In the genomic region with DNA sequence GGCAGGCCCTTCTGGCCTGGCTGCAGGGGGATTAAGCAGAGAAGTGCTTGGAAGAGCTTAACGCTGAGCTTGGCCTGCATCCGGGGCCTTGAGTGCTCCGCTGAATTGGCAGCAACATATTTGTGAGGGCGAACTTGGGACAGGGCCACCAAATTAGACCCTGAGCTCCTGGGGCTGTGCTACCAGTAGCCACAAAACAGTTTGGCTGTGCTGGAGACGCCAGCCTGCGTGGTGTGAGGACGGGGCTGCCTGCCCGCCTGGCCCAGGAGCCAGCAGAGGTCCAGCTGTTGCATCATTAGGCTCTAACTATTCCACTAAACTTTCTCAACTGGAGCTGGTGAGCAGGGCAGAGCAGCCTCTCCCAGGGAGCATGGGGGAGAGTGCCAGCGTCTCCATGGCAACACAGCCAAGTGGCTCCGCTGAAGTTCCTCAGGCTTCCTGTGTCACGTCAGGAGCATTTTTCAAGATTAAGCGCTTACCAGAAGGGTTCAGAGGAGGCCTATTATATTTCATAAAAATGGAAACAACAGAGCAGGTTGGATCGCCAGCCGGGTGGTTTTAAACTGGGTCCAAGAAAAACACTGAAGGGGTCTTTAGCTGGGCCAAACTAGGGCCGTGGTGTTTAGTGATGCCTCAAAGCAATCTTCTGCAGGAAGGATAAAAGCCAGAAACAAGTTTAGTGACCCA, we compare ENCODE assay signal across 8 mouse cellular contexts.
DNase-seq lines count a peak whose midpoint lies in the region; ATAC-seq and TF ChIP-seq lines count a peak whose summit lies in the region.

No protein-coding gene starts in this region.

- no peak for TF ChIP-seq POLR2A in limb, embryonic 14.5 days (IDR thresholded peaks at IDR 0.05; ENCODE audit: borderline replicate concordance, extremely low read depth, insufficient read depth, insufficient read length)

- no peak overlapping the region for H3K4me2 ChIP-seq in forebrain, embryonic 11.5 days (ENCODE audit: low read depth, low read length, severe bottlenecking)
- peak overlapping the region; percentile 11 for H3K4me2 ChIP-seq in heart, embryonic 12.5 days
- H3K4me2 ChIP-seq in kidney, embryonic 15.5 days = 0 out of 2 replicates have a peak overlapping the region, but pooled peaks have one; percentile 8
- 0 out of 2 replicates have a peak overlapping the region, but pooled peaks have one; percentile 14 for H3K4me2 ChIP-seq in limb, embryonic 14.5 days (replicated peaks; ENCODE audit: low read depth, low read length, severe bottlenecking)

- H3K27ac ChIP-seq in forebrain, embryonic 11.5 days (ENCODE audit: low read depth, low read length) = peak overlapping the region; percentile 51
- peak overlapping the region; percentile 69 for H3K27ac ChIP-seq in heart, embryonic 12.5 days (ENCODE audit: poor library complexity, severe bottlenecking)
- H3K27ac ChIP-seq in kidney, embryonic 15.5 days = peak overlapping the region; percentile 71
- H3K27ac ChIP-seq in limb, embryonic 14.5 days (replicated peaks; ENCODE audit: low read depth, low read length) = peak overlapping the region; percentile 84

- H3K4me1 ChIP-seq in forebrain, embryonic 11.5 days (replicated peaks; ENCODE audit: control insufficient read depth, insufficient read depth, low read length) = peaks cover 20% of the 10 kb centered on the region
- peaks cover 30% of the 10 kb centered on the region for H3K4me1 ChIP-seq in heart, embryonic 12.5 days (replicated peaks)
- peaks cover 29% of the 10 kb centered on the region for H3K4me1 ChIP-seq in kidney, embryonic 15.5 days
- peaks cover 34% of the 10 kb centered on the region for H3K4me1 ChIP-seq in limb, embryonic 14.5 days (ENCODE audit: control insufficient read depth, insufficient read depth, low read length)

- 19% methylated on average over 15 of the region's 15 CpGs for WGBS in forebrain, embryonic 11.5 days
- WGBS in heart, embryonic 12.5 days = 33% methylated on average over 15 of the region's 15 CpGs
- WGBS in kidney, embryonic 15.5 days = 17% methylated on average over 15 of the region's 15 CpGs
- 16% methylated on average over 15 of the region's 15 CpGs for WGBS in limb, embryonic 14.5 days

- no peak overlapping the region for H3K4me3 ChIP-seq in forebrain, embryonic 11.5 days (ENCODE audit: low read depth, low read length)
- H3K4me3 ChIP-seq in heart, embryonic 12.5 days = no peak overlapping the region
- no peak overlapping the region for H3K4me3 ChIP-seq in kidney, embryonic 15.5 days (replicated peaks)
- no peak overlapping the region for H3K4me3 ChIP-seq in limb, embryonic 14.5 days (replicated peaks; ENCODE audit: low read length)

- peak; percentile 68 for ATAC-seq in forebrain, embryonic 11.5 days (replicated peaks; ENCODE audit: low FRiP score)
- peak; percentile 49; the same call in 1 of the 2 replicates for ATAC-seq in heart, embryonic 12.5 days (ENCODE audit: insufficient number of reproducible peaks, low FRiP score)
- peak; percentile 88 for ATAC-seq in kidney, embryonic 15.5 days (replicated peaks; ENCODE audit: low FRiP score)
- ATAC-seq in limb, embryonic 14.5 days (ENCODE audit: low FRiP score, low read depth) = peak; percentile 83

- H3K9ac ChIP-seq in forebrain, embryonic 11.5 days (ENCODE audit: low read length) = peak overlapping the region; percentile 32; the same call in 1 of the 2 replicates
- H3K9ac ChIP-seq in heart, embryonic 12.5 days = peak overlapping the region; percentile 29; the same call in 1 of the 2 replicates
- H3K9ac ChIP-seq in kidney, embryonic 15.5 days = no peak overlapping the region
- no peak overlapping the region for H3K9ac ChIP-seq in limb, embryonic 14.5 days (ENCODE audit: low read depth, low read length, severe bottlenecking)

- no peaks in the 10 kb centered on the region for H3K9me3 ChIP-seq in forebrain, embryonic 11.5 days (ENCODE audit: control insufficient read depth, low read length)
- no peaks in the 10 kb centered on the region for H3K9me3 ChIP-seq in heart, embryonic 12.5 days (replicated peaks)
- no peaks in the 10 kb centered on the region for H3K9me3 ChIP-seq in kidney, embryonic 15.5 days (replicated peaks)
- no peaks in the 10 kb centered on the region for H3K9me3 ChIP-seq in limb, embryonic 14.5 days (ENCODE audit: control insufficient read depth, low read length)

- DNase-seq in 3134 (ENCODE audit: extremely low read depth, insufficient read length, low spot score) = peak; percentile 90
- peak; percentile 66 for DNase-seq in brain, embryonic 18.5 days (ENCODE audit: low read depth, low spot score)
- peak; percentile 83 for DNase-seq in forebrain, embryonic 11.5 days (ENCODE audit: low spot score)
- DNase-seq in limb, embryonic 14.5 days (ENCODE audit: low spot score) = peak; percentile 93
- peak; percentile 63 for DNase-seq in neural tube, embryonic 10.5 days (ENCODE audit: extremely low spot score, low spot score)
- DNase-seq in testis, postnatal 14 days (ENCODE audit: low spot score) = peak; percentile 60

- H3K27me3 ChIP-seq in forebrain, embryonic 11.5 days (ENCODE audit: control insufficient read depth, insufficient read depth, low read length) = 0 out of 2 replicates have a peak, but pooled peaks cover 2% of the 10 kb centered on the region
- H3K27me3 ChIP-seq in heart, embryonic 12.5 days (replicated peaks) = no peaks in the 10 kb centered on the region
- H3K27me3 ChIP-seq in kidney, embryonic 15.5 days = no peaks in the 10 kb centered on the region
- H3K27me3 ChIP-seq in limb, embryonic 14.5 days (ENCODE audit: control insufficient read depth, insufficient read depth, low read length) = no peaks in the 10 kb centered on the region

- no peaks in the 10 kb centered on the region for H3K36me3 ChIP-seq in forebrain, embryonic 11.5 days (ENCODE audit: control insufficient read depth, insufficient read depth, low read length)
- H3K36me3 ChIP-seq in heart, embryonic 12.5 days = peaks cover 10% of the 10 kb centered on the region; the same call in 1 of the 2 replicates
- H3K36me3 ChIP-seq in kidney, embryonic 15.5 days = peaks cover 32% of the 10 kb centered on the region
- peaks cover 26% of the 10 kb centered on the region for H3K36me3 ChIP-seq in limb, embryonic 14.5 days (ENCODE audit: control insufficient read depth, insufficient read depth, low read length)

Comparison
In these comparisons a context has a peak if more than half of its experiments do, and no peak if none do; other contexts are left out.
1. H3K9ac ChIP-seq: peak in forebrain, embryonic 11.5 days (single experiment) and heart, embryonic 12.5 days (single experiment); none in kidney, embryonic 15.5 days (single experiment) and limb, embryonic 14.5 days (single experiment).
2. Peak in every context shown above with its lines, with median percentiles within 50 percentile points of each other: DNase-seq, ATAC-seq and H3K27ac ChIP-seq.